Mouse (Mus musculus) neural tube, embryonic 11.5 days (tissue): Measurements from ENCODE around the gene Mettl7a2. TPM values are rescaled to one million over a fixed set of nuclear protein-coding genes. Genes with fewer than 3 reads are reported as not detected.

Source experiments
- ATAC-seq: fragments of 200-750 bp; cut with Nextera tagmentation; 2 replicates; pipeline ENCODE4 v1.8.0; 2017; ENCODE audit warnings: moderate number of reproducible peaks, mild to moderate bottlenecking, moderate TSS enrichment, moderate library complexity; ENCODE audit not compliant: insufficient read depth, low FRiP score, low TSS enrichment
- DNase-seq: peaks from one replicate; pipeline ENCODE4 v3.0.0-alpha.2; 2015; ENCODE audit warnings: low spot score
- H3K27ac ChIP-seq: fragments of 300-500 bp; sonication (generic); 2 replicates; pipeline ENCODE4 v1.5.1; 2014; ENCODE audit warnings: low read depth, mild to moderate bottlenecking, low read length
- H3K27me3 ChIP-seq: fragments of 300-500 bp; sonication (generic); 2 replicates; pipeline ENCODE4 v1.6.1; 2014; ENCODE audit warnings: mild to moderate bottlenecking, low read length, mixed read lengths; ENCODE audit not compliant: control insufficient read depth, insufficient read depth
- H3K36me3 ChIP-seq: fragments of 300-500 bp; sonication (generic); 2 replicates; pipeline ENCODE4 v1.6.1; 2014; ENCODE audit warnings: mild to moderate bottlenecking, low read length, moderate library complexity, mixed read lengths; ENCODE audit not compliant: control insufficient read depth, insufficient read depth
- H3K4me1 ChIP-seq: fragments of 300-500 bp; sonication (generic); 2 replicates; pipeline ENCODE4 v1.6.1; 2014; ENCODE audit warnings: low read length, mixed read lengths; ENCODE audit not compliant: control insufficient read depth, insufficient read depth
- H3K4me2 ChIP-seq: fragments of 300-500 bp; sonication (generic); 2 replicates; pipeline ENCODE4 v1.6.1; 2014; ENCODE audit warnings: low read depth, mild to moderate bottlenecking, moderate library complexity
- H3K4me3 ChIP-seq: fragments of 300-500 bp; sonication (generic); 2 replicates; pipeline ENCODE4 v1.5.1; 2014; ENCODE audit warnings: low read depth, low read length
- H3K9ac ChIP-seq: fragments of 300-500 bp; sonication (generic); 2 replicates; pipeline ENCODE4 v1.6.1; 2014; ENCODE audit warnings: mild to moderate bottlenecking, low read length
- H3K9me3 ChIP-seq: fragments of 300-500 bp; sonication (generic); 2 replicates; pipeline ENCODE4 v1.6.1; 2016; ENCODE audit warnings: low read length; ENCODE audit not compliant: control insufficient read depth
- WGBS: fragments of 180-500 bp; shearing (Covaris S2); extraction: QIAGEN DNeasy Blood & Tissue Kit; methylation state at CpG from one replicate; pipeline ENCODE4 v1.1.7; 2014; 5-methylcytosine and 5-hydroxymethylcytosine counted together
- polyA plus RNA-seq: library from polyadenylated mRNA; unstranded; fragments of >200 nt; fragmentation: Nextera tagmentation; extraction: Ambion mirVana; gene quantifications from 2 replicates; pipeline ENCODE4 v1.2.1, GENCODE M21; 2014

Mettl7a2 gene
- polyA plus RNA-seq, 1 experiment from 2014 or later: 0.15 TPM

DNA sequence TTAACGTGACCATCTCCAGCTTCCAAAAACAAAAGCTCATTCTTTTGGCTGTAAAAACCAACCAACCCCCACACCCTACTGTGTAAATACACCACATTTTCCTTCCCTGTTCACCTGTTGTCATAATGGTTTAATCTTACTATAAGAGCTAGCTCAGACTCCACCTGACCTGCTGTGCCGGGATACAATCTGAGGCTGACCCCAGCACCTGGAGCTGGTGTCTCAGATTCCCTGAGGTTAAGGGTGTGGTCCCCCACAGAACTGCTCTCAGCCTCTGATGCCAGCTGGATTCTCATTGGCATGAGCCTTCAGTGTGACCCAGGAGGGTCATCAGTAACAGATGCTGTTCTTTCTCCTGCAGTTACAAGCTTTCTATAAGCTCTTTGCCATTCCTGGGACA lies 27.1 kb downstream of the Mettl7a2 start:
- DNase-seq (no peak), ATAC-seq (no peak)
- no peak overlapping the region for H3K4me2 ChIP-seq
- no peaks in the 10 kb centered on the region for H3K9me3 ChIP-seq
- WGBS: 78% methylated on average over 2 of the region's 2 CpGs
- no peak overlapping the region for H3K27ac ChIP-seq
- H3K9ac ChIP-seq: no peak overlapping the region
- H3K27me3 ChIP-seq: no peaks in the 10 kb centered on the region
- no peaks in the 10 kb centered on the region for H3K4me1 ChIP-seq
- H3K4me3 ChIP-seq: no peak overlapping the region
- H3K36me3 ChIP-seq: no peaks in the 10 kb centered on the region

DNA sequence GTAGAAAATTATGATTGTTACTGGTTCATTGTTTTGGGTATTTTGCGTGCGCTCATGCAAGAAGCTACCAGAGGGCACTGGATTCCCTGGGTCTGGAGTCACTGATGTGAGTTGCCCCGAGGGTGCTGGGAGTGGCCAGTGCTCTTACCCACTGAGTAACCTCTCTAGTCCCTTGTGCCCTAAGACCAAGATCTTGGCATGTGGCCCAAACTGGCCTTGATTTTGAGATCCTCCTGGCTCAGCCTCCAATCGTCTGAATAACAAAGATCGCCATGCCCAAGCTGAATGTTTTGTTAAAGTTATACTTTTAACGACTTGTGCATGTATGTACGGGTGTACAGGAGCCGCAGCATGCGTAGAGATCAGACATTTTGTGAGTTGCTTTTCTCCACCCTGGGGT lies 32.7 kb downstream of the Mettl7a2 start:
- no peaks in the 10 kb centered on the region for H3K36me3 ChIP-seq
- no peak overlapping the region for H3K27ac ChIP-seq
- H3K27me3 ChIP-seq: no peaks in the 10 kb centered on the region
- H3K9ac ChIP-seq: no peak overlapping the region
- DNase-seq: no peak
- 94% methylated on average over 9 of the region's 9 CpGs for WGBS
- H3K4me2 ChIP-seq: no peak overlapping the region
- no peak overlapping the region for H3K4me3 ChIP-seq
- ATAC-seq: no peak
- H3K9me3 ChIP-seq: no peaks in the 10 kb centered on the region
- H3K4me1 ChIP-seq: no peaks in the 10 kb centered on the region

- DNase-seq (no peak), ATAC-seq (no peak)
- H3K9ac ChIP-seq: no peak overlapping the region
- H3K4me1 ChIP-seq: no peaks in the 10 kb centered on the region
- no peaks in the 10 kb centered on the region for H3K9me3 ChIP-seq
- H3K27me3 ChIP-seq: no peaks in the 10 kb centered on the region
- no peak overlapping the region for H3K27ac ChIP-seq
- no peak overlapping the region for H3K4me3 ChIP-seq
- WGBS: 95% methylated on average over 17 of the region's 17 CpGs
- H3K36me3 ChIP-seq: no peaks in the 10 kb centered on the region
- no peak overlapping the region for H3K4me2 ChIP-seq
Observed at GRCm38 (mm10) chr15:100387544-100388223, 34.7 kb downstream of the Mettl7a2 start.

- Histone ChIP-seq H3K27me3 (no peaks in the 10 kb centered on the region), H3K9me3 (no peaks in the 10 kb centered on the region), H3K27ac (no peak overlapping the region), H3K36me3 (no peaks in the 10 kb centered on the region), H3K9ac (no peak overlapping the region), H3K4me1 (no peaks in the 10 kb centered on the region), H3K4me2 (no peak overlapping the region), H3K4me3 (no peak overlapping the region)
- ATAC-seq: no peak
- 92% methylated on average over 16 of the region's 16 CpGs for WGBS
- DNase-seq: no peak
Observed at GRCm38 (mm10) chr15:100388224-100388835, 35.3 kb downstream of the Mettl7a2 start.

GRCm38 (mm10) chr15:100388886-100389285 lies 35.9 kb downstream of the Mettl7a2 start:
- H3K4me1 ChIP-seq: no peaks in the 10 kb centered on the region
- no peaks in the 10 kb centered on the region for H3K36me3 ChIP-seq
- DNase-seq: no peak
- no peak overlapping the region for H3K9ac ChIP-seq
- H3K9me3 ChIP-seq: no peaks in the 10 kb centered on the region
- no peak overlapping the region for H3K4me2 ChIP-seq
- 67% methylated on average over 9 of the region's 9 CpGs for WGBS
- no peak overlapping the region for H3K27ac ChIP-seq
- ATAC-seq: no peak
- no peak overlapping the region for H3K4me3 ChIP-seq
- no peaks in the 10 kb centered on the region for H3K27me3 ChIP-seq

DNA sequence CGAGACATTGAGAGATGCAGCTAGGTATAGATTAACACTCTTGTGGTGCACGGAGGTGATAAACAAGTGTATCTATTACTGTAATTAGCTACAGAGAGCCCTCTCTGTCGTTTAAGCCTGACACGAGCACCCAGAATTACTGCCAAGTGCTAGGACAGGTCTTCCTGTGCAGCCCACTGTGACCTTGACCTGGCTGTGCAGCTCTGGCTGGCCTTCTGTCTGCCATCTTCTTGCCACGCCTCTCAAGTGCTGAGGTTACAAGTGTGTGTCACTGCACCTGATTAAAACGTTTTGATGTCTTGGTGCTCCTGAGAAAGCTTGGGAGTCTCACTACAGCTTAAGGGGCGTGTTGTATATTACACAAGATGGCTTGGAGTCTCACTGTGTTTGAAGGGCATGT lies 38.1 kb downstream of the Mettl7a2 start:
- Histone ChIP-seq H3K9ac (no peak overlapping the region), H3K36me3 (peaks cover 6% of the 10 kb centered on the region), H3K4me2 (no peak overlapping the region), H3K4me3 (no peak overlapping the region), H3K27me3 (no peaks in the 10 kb centered on the region), H3K27ac (no peak overlapping the region), H3K9me3 (no peaks in the 10 kb centered on the region), H3K4me1 (no peaks in the 10 kb centered on the region)
- DNase-seq (no peak), ATAC-seq (no peak)
- WGBS: 84% methylated on average over 7 of the region's 7 CpGs

DNA sequence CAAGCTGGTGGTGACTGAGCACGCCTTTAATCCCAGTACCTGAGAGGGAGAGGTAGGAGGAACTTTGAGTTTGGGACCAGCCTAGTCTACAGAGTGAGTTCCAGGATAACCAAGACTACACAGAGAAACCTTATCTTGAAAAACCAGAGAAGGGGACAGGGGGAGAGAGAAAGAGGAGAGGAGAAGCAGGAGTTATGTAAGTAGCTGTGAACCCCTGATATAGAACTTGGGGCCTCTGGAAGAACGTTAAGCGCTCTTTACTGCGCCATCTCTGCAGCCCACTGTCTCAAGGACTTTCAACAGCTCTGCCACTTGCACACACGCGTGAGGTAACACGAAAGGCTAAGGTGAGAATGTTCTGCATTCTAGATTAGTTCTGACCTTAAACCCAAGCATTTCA lies 38.6 kb downstream of the Mettl7a2 start:
- DNase-seq (no peak), ATAC-seq (no peak)
- Histone ChIP-seq H3K4me2 (no peak overlapping the region), H3K36me3 (peaks cover 8% of the 10 kb centered on the region), H3K27ac (no peak overlapping the region), H3K9ac (no peak overlapping the region), H3K9me3 (no peaks in the 10 kb centered on the region), H3K27me3 (no peaks in the 10 kb centered on the region), H3K4me1 (no peaks in the 10 kb centered on the region), H3K4me3 (no peak overlapping the region)
- WGBS: 88% methylated on average over 7 of the region's 7 CpGs

- Histone ChIP-seq H3K9ac (no peak overlapping the region), H3K4me1 (no peaks in the 10 kb centered on the region), H3K9me3 (no peaks in the 10 kb centered on the region), H3K36me3 (peaks cover 14% of the 10 kb centered on the region), H3K27me3 (no peaks in the 10 kb centered on the region), H3K4me3 (no peak overlapping the region), H3K4me2 (no peak overlapping the region), H3K27ac (no peak overlapping the region)
- WGBS: 85% methylated on average over 11 of the region's 11 CpGs
- no peak for ATAC-seq
- no peak for DNase-seq
Observed at GRCm38 (mm10) chr15:100393016-100393415, 40.0 kb downstream of the Mettl7a2 start.

- Histone ChIP-seq H3K9me3 (no peaks in the 10 kb centered on the region), H3K36me3 (peaks cover 17% of the 10 kb centered on the region), H3K4me3 (no peak overlapping the region), H3K9ac (no peak overlapping the region), H3K4me2 (no peak overlapping the region), H3K27ac (no peak overlapping the region), H3K4me1 (no peaks in the 10 kb centered on the region), H3K27me3 (no peaks in the 10 kb centered on the region)
- WGBS: 96% methylated on average over 3 of the region's 3 CpGs
- no peak for ATAC-seq
- no peak for DNase-seq
Observed at GRCm38 (mm10) chr15:100395561-100395960, 42.6 kb downstream of the Mettl7a2 start.
